ENCODE assay signal across 8 mouse cellular contexts in genomic region chr10:126869372-126870318, GRCm38 (mm10). TPM values are rescaled to one million over a fixed set of nuclear protein-coding genes. Genes with fewer than 3 reads are reported as not detected.
DNase-seq lines count a peak whose midpoint lies in the region; ATAC-seq and TF ChIP-seq lines count a peak whose summit lies in the region.

No protein-coding gene starts in this region.

- peaks cover 3% of the 10 kb centered on the region; the same call in 1 of the 2 replicates for H3K4me1 ChIP-seq in forebrain, embryonic 14.5 days (ENCODE audit: control insufficient read depth, insufficient read depth, low read length)
- no peaks in the 10 kb centered on the region; the same call in 1 of the 2 replicates for H3K4me1 ChIP-seq in lung, adult 2 months (ENCODE audit: control insufficient read depth, insufficient read depth, low read length)
- H3K4me1 ChIP-seq in thymus, adult 2 months (replicated peaks; ENCODE audit: control insufficient read depth, insufficient read depth, low read length): no peaks in the 10 kb centered on the region

- no peaks in the 10 kb centered on the region for H3K27me3 ChIP-seq in forebrain, embryonic 14.5 days (replicated peaks; ENCODE audit: control insufficient read depth, insufficient read depth, low read length)
- H3K27me3 ChIP-seq in thymus, adult 2 months (ENCODE audit: control insufficient read depth, insufficient read depth, low read length): no peaks in the 10 kb centered on the region

- no peaks in the 10 kb centered on the region for H3K36me3 ChIP-seq in forebrain, embryonic 14.5 days (ENCODE audit: control insufficient read depth, insufficient read depth, low read length)
- H3K36me3 ChIP-seq in thymus, adult 2 months (ENCODE audit: control insufficient read depth, insufficient read depth, low read length): no peaks in the 10 kb centered on the region

- no peak overlapping the region for H3K27ac ChIP-seq in forebrain, embryonic 14.5 days (ENCODE audit: low read depth, low read length)
- H3K27ac ChIP-seq in thymus, adult 2 months (ENCODE audit: control insufficient read depth, insufficient read depth, low read length): no peak overlapping the region

- intact Hi-C loops in heart, postnatal 25 days (cut with DNase I): no loop called here

- no peak overlapping the region for H3K9ac ChIP-seq in forebrain, embryonic 14.5 days (ENCODE audit: low read length)

- DNase-seq in ES-CJ7 (ENCODE audit: low read depth, low spot score): peak; percentile 48
- peak; percentile 82 for DNase-seq in forebrain, embryonic 14.5 days (ENCODE audit: low spot score)
- peak; percentile 15 for DNase-seq in heart, postnatal 25 days (ENCODE audit: low spot score)
- DNase-seq in layer of hippocampus, adult 18-20 months (ENCODE audit: low spot score in 2 of 2): peak; percentile 79 to 89
- peak; percentile 70 for DNase-seq in lung, adult 2 months
- peak; percentile 61 for DNase-seq in thymus, adult 2 months

- peak; percentile 87 for TF ChIP-seq CTCF in lung, adult 2 months (IDR thresholded peaks at IDR 0.05; ENCODE audit: insufficient read depth, low read length)
- peak; percentile 81; the same call in 1 of the 2 replicates for TF ChIP-seq CTCF in thymus, adult 2 months (IDR thresholded peaks at IDR 0.05; ENCODE audit: borderline replicate concordance, control insufficient read depth, extremely low read depth, insufficient read depth, low read length, poor library complexity)

- no peak overlapping the region for H3K4me3 ChIP-seq in forebrain, embryonic 14.5 days (ENCODE audit: low read depth, low read length)
- H3K4me3 ChIP-seq in lung, adult 2 months (replicated peaks; ENCODE audit: extremely low read depth, low read depth, low read length): no peak overlapping the region
- no peak overlapping the region for H3K4me3 ChIP-seq in thymus, adult 2 months (ENCODE audit: control insufficient read depth, insufficient read depth, low read length)

- H3K9me3 ChIP-seq in forebrain, embryonic 14.5 days (replicated peaks; ENCODE audit: control insufficient read depth, low read length): no peaks in the 10 kb centered on the region

- WGBS in forebrain, embryonic 14.5 days: 27% methylated on average over 23 of the region's 23 CpGs
- WGBS in lung, adult 2 months: 17% methylated on average over 23 of the region's 23 CpGs
- WGBS in thymus, adult 2 months: 24% methylated on average over 23 of the region's 23 CpGs

- no peak for TF ChIP-seq POLR2A in lung, adult 2 months (IDR thresholded peaks at IDR 0.05; ENCODE audit: borderline replicate concordance, extremely low read depth, low read depth, low read length)
- no peak for TF ChIP-seq POLR2A in thymus, adult 2 months (IDR thresholded peaks at IDR 0.05; ENCODE audit: control insufficient read depth, extremely low read depth, insufficient read depth, low read length, poor library complexity)

- H3K4me2 ChIP-seq in forebrain, embryonic 14.5 days (ENCODE audit: low read length): peak overlapping the region; percentile 32

- peak; percentile 76; the same call in 1 of the 2 replicates for ATAC-seq in cerebellum, adult (ENCODE audit: insufficient number of reproducible peaks, low FRiP score, low TSS enrichment)
- ATAC-seq in forebrain, embryonic 14.5 days: peak; percentile 70
- ATAC-seq in neutrophil, adult 5-6 weeks (ENCODE audit: extremely low read depth, insufficient number of reproducible peaks, low FRiP score, poor library complexity, severe bottlenecking): peak; percentile 88

RNA-seq across cellular contexts. Expression of gene Atp23, which starts 31.5 kb away (rescaled TPM):
- polyA plus RNA-seq in forebrain, embryonic 14.5 days (2014; fragmentation: Nextera tagmentation; extraction: Ambion mirVana): 10.0 and 10.6 TPM in 2 replicates
- total RNA-seq in heart, postnatal 25 days (2021): 1 to 10 TPM; 4.2 to 4.5 TPM
- 1 to 10 TPM; 7.4 to 8.9 TPM for total RNA-seq in layer of hippocampus, adult 18-20 months (2021)
- 6.1 and 6.6 TPM in 2 replicates for polyA plus RNA-seq in lung, adult 2 months (2012; rRNA removed)
- 3.8 and 6.2 TPM in 2 replicates for total RNA-seq in neutrophil, adult 5-6 weeks (2017)
- polyA plus RNA-seq in thymus, adult 2 months (2012; rRNA removed): 9.6 and 12.1 TPM in 2 replicates

Comparison
In these comparisons a context has a peak if more than half of its experiments do, and no peak if none do; other contexts are left out.
1. DNase-seq: peak in every context shown above with its lines; median percentile 84 in layer of hippocampus, adult 18-20 months; 82 in forebrain, embryonic 14.5 days; 70 in lung, adult 2 months; 61 in thymus, adult 2 months; 48 in ES-CJ7; 15 in heart, postnatal 25 days.